Mouse (Mus musculus): ENCODE results near the gene Mlph.
A peak's percentile ranks its signal among the peaks of the same experiment; 100 is the strongest.

Mlph gene

GRCm38 (mm10) chr1:90909631-90910152 lies 5.2 kb upstream of the Mlph start:
- DNase-seq, result no peak

GRCm38 (mm10) chr1:90913231-90913630 lies 1.7 kb upstream of the Mlph start:
- no peak for DNase-seq

GRCm38 (mm10) chr1:90917509-90917908 lies 2.6 kb downstream of the Mlph start:
- no peak for DNase-seq

GRCm38 (mm10) chr1:90921687-90922086 lies 6.8 kb downstream of the Mlph start:
- DNase-seq, result no peak

- no peak for DNase-seq
Measured at GRCm38 (mm10) chr1:90926030-90926429, 11.1 kb downstream of the Mlph start.

GRCm38 (mm10) chr1:90927308-90927707 lies 12.4 kb downstream of the Mlph start:
- no peak for DNase-seq

- no peak for DNase-seq
Measured at GRCm38 (mm10) chr1:90927929-90928574, 13.2 kb downstream of the Mlph start.

GRCm38 (mm10) chr1:90928575-90928934 lies 13.7 kb downstream of the Mlph start:
- peak; percentile 39 for DNase-seq

GRCm38 (mm10) chr1:90933001-90933400 lies 18.1 kb downstream of the Mlph start:
- DNase-seq, result peak; percentile 45

GRCm38 (mm10) chr1:90936990-90937389 lies 22.1 kb downstream of the Mlph start:
- no peak for DNase-seq

GRCm38 (mm10) chr1:90939980-90940379 lies 25.1 kb downstream of the Mlph start:
- no peak for DNase-seq

GRCm38 (mm10) chr1:90945171-90945570 lies 30.3 kb downstream of the Mlph start:
- no peak for DNase-seq

- DNase-seq, result no peak
Measured at GRCm38 (mm10) chr1:90947252-90947651, 32.4 kb downstream of the Mlph start.

GRCm38 (mm10) chr1:90949309-90949708 lies 34.4 kb downstream of the Mlph start:
- DNase-seq, result no peak

GRCm38 (mm10) chr1:90951670-90952069 lies 36.8 kb downstream of the Mlph start:
- DNase-seq, result no peak

GRCm38 (mm10) chr1:90952808-90953207 lies 37.9 kb downstream of the Mlph start, which contains the start of gene Prlh:
Gene Prlh (plus strand): TSS chr1:90953108.
- no peak for DNase-seq

GRCm38 (mm10) chr1:90953688-90954087 lies 38.8 kb downstream of the Mlph start:
- no peak for DNase-seq

GRCm38 (mm10) chr1:90956245-90957096 lies 41.6 kb downstream of the Mlph start:
- peak; percentile 25 for DNase-seq

- DNase-seq, result no peak
Measured at GRCm38 (mm10) chr1:90962526-90962925, 47.6 kb downstream of the Mlph start.

- no peak for DNase-seq
Measured at GRCm38 (mm10) chr1:90962994-90963393, 48.1 kb downstream of the Mlph start.

GRCm38 (mm10) chr1:90967583-90967982 lies 52.7 kb downstream of the Mlph start:
- DNase-seq, result no peak

- no peak for DNase-seq
Measured at GRCm38 (mm10) chr1:90968649-90969048, 53.8 kb downstream of the Mlph start.

- no peak for DNase-seq
Measured at GRCm38 (mm10) chr1:90969347-90969784, 54.5 kb downstream of the Mlph start, which contains the start of gene Rab17. Gene Rab17 (minus strand): TSS chr1:90969661.

GRCm38 (mm10) chr1:90969881-90970390 lies 55.1 kb downstream of the Mlph start:
- no peak for DNase-seq

Measured in cerebellum, adult 11-12 months (tissue).